Mouse (Mus musculus) heart, embryonic 12.5 days (tissue): ENCODE measurements around the gene Tef. TPM values are rescaled to one million over a fixed set of nuclear protein-coding genes. Genes with fewer than 3 reads are reported as not detected.
A peak's percentile ranks its signal among the peaks of the same experiment; 100 is the strongest.

Experiments used
- ATAC-seq: fragments of 200-750 bp; cut with Nextera tagmentation; 2 replicates; pipeline ENCODE4 v1.8.0; 2017; ENCODE audit warnings: moderate TSS enrichment, moderate library complexity; ENCODE audit not compliant: insufficient number of reproducible peaks, low FRiP score
- H3K27ac ChIP-seq: fragments of 300-500 bp; sonication (generic); 2 replicates; pipeline ENCODE4 v1.5.1; 2016; ENCODE audit warnings: mild to moderate bottlenecking, moderate library complexity; ENCODE audit not compliant: poor library complexity, severe bottlenecking
- H3K27me3 ChIP-seq: fragments of 300-500 bp; sonication (generic); replicated peaks from 2 replicates; pipeline ENCODE4 v1.6.1; 2016; ENCODE audit warnings: mild to moderate bottlenecking, moderate library complexity
- H3K36me3 ChIP-seq: fragments of 300-500 bp; sonication (generic); 2 replicates; pipeline ENCODE4 v1.6.1; 2016; ENCODE audit warnings: mild to moderate bottlenecking, moderate library complexity
- H3K4me1 ChIP-seq: fragments of 300-500 bp; sonication (generic); replicated peaks from 2 replicates; pipeline ENCODE4 v1.6.1; 2016; ENCODE audit warnings: mild to moderate bottlenecking
- H3K4me2 ChIP-seq: fragments of 300-500 bp; sonication (generic); 2 replicates; pipeline ENCODE4 v1.6.1; 2016; ENCODE audit warnings: mild to moderate bottlenecking, moderate library complexity
- H3K4me3 ChIP-seq: fragments of 300-500 bp; sonication (generic); 2 replicates; pipeline ENCODE4 v1.5.1; 2016; ENCODE audit warnings: mild to moderate bottlenecking
- H3K9ac ChIP-seq: fragments of 300-500 bp; sonication (generic); 2 replicates; pipeline ENCODE4 v1.6.1; 2016; ENCODE audit warnings: mild to moderate bottlenecking, moderate library complexity
- H3K9me3 ChIP-seq: fragments of 300-500 bp; sonication (generic); replicated peaks from 2 replicates; pipeline ENCODE4 v1.6.1; 2016; ENCODE audit warnings: mild to moderate bottlenecking, moderate library complexity
- WGBS: fragments of 180-500 bp; shearing (Covaris S2); methylation state at CpG from one replicate; pipeline ENCODE4 v1.1.7; 2016; 5-methylcytosine and 5-hydroxymethylcytosine counted together
- polyA plus RNA-seq: library from polyadenylated mRNA; unstranded; fragments of >200 nt; fragmentation: Nextera tagmentation; extraction: Ambion mirVana; gene quantifications from 2 replicates; pipeline ENCODE4 v1.2.1, GENCODE M21; 2016

Tef gene
- polyA plus RNA-seq, 1 experiment from 2014 or later, result 27.8 TPM

- WGBS, result under 1% methylated on average over 86 of the region's 89 CpGs
- Histone ChIP-seq H3K9ac (peak overlapping the region; percentile 81), H3K27me3 (no peaks in the 10 kb centered on the region), H3K4me1 (peaks cover 35% of the 10 kb centered on the region), H3K27ac (peak overlapping the region; percentile 82), H3K4me2 (peak overlapping the region; percentile 80), H3K4me3 (peak overlapping the region; percentile 65), H3K9me3 (no peaks in the 10 kb centered on the region), H3K36me3 (peaks cover 10% of the 10 kb centered on the region)
- ATAC-seq, result peak; percentile 97
Observed at GRCm38 (mm10) chr15:81810671-81811598, 8.7 kb downstream of the Tef start.

DNA sequence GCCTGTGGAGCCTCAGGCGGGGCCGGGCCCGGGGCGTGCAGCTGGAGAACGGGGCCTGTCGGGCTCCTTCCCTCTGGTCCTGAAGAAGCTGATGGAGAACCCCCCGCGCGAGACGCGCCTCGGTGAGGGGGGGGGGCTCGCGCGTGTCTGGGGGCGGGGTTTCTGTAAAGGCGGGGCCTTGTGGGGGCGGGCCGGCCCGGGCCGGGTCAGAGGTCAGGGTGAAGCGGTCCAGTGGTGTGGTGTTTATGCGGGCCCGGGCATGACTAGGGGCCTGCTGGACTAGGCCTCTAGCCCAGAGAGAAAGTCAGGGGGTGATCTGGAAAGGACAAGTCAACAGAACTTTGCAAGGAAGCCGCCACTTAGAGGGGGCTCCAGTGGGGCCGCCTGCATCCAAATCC is 9.4 kb downstream of the Tef start:
- peak; percentile 50 for ATAC-seq
- Histone ChIP-seq H3K36me3 (peaks cover 15% of the 10 kb centered on the region), H3K4me1 (peaks cover 29% of the 10 kb centered on the region), H3K9me3 (no peaks in the 10 kb centered on the region), H3K27ac (peak overlapping the region; percentile 60), H3K4me3 (peak overlapping the region; percentile 65), H3K9ac (peak overlapping the region; percentile 81), H3K4me2 (peak overlapping the region; percentile 80), H3K27me3 (no peaks in the 10 kb centered on the region)
- under 1% methylated on average over 25 of the region's 26 CpGs for WGBS

DNA sequence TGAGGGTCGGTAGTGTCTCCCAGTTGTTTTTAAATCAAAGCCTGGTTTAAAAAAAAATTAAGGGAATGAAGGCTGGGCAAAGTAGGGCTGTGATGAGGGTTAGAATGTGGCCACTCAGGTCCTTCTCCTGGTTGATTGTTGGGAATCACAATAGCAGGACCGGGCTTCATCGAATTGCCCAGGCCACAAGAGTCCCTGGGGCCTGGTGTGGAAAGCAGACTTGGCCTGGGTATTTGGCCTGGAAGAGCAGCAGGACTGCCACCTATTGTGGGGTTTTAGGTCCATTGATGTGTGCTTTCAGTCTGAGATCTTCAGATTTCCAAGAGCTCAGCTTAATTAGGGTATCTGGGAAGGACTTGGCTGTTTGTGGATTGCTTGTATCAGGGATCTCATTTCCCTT is 10.1 kb downstream of the Tef start:
- peak overlapping the region; percentile 65 for H3K4me3 ChIP-seq
- H3K9ac ChIP-seq, result peak overlapping the region; percentile 81
- 45% methylated on average over 3 of the region's 3 CpGs for WGBS
- H3K4me2 ChIP-seq, result peak overlapping the region; percentile 80
- no peaks in the 10 kb centered on the region for H3K27me3 ChIP-seq
- ATAC-seq, result no peak
- no peaks in the 10 kb centered on the region for H3K9me3 ChIP-seq
- H3K27ac ChIP-seq, result no peak overlapping the region
- peaks cover 27% of the 10 kb centered on the region for H3K4me1 ChIP-seq
- H3K36me3 ChIP-seq, result peaks cover 22% of the 10 kb centered on the region

DNA sequence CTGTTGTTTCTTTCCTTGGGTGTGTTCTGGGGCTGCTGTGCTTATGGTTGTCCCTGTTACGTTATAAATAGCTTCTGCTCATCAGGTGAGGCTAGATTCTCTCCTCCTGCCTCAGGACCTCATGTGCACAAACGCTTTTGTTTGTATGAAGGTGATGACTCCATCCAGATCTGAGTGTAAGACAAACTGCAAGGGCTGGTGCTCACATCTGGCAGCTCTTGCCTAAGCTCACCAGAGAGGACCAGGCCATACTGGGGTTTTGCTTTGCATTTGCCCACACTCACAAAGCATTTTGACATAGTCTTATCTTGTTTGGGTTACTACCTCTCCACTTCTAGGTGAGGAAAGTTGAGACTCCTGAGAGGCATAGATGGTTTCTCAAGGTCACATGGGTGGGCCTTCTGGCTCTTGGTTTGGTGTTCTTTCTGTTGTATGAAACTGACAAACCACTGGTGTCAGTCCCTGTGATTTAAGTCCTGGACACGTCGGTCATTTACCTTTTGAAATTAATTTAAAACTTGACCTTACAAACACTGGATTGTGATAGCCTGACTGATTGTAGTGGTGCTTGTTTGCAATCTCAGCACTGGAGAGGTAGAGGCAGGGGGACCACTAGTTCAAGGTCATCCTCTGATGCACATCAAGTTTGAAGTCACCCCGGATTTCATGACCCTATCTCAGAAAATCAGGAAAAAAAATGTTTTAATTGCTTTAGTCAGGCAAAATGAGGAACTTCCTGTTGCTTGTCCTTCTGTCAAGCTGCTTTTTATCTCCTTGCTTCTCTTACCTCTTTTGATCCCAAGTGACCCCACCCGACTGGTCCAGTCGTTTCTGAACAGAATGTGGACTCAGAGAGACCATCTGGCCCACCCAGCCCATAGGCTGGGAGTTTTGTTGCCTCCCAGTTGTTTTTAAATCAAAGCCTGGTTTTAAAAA is 10.7 kb downstream of the Tef start:
- H3K4me1 ChIP-seq, result peaks cover 27% of the 10 kb centered on the region

GRCm38 (mm10) chr15:81813986-81814705 is 11.9 kb downstream of the Tef start:
- H3K4me2 ChIP-seq, result no peak overlapping the region
- ATAC-seq, result no peak
- H3K4me1 ChIP-seq, result peaks cover 21% of the 10 kb centered on the region
- H3K4me3 ChIP-seq, result no peak overlapping the region
- no peaks in the 10 kb centered on the region for H3K27me3 ChIP-seq
- H3K9ac ChIP-seq, result no peak overlapping the region
- WGBS, result 72% methylated on average over 5 of the region's 5 CpGs
- H3K36me3 ChIP-seq, result peaks cover 36% of the 10 kb centered on the region
- H3K9me3 ChIP-seq, result no peaks in the 10 kb centered on the region
- H3K27ac ChIP-seq, result no peak overlapping the region

More for the DNA sequence above, 10.7 kb downstream of the Tef start:
- Histone ChIP-seq H3K27ac (no peak overlapping the region), H3K27me3 (no peaks in the 10 kb centered on the region), H3K9ac (peak overlapping the region; percentile 81; the same call in 1 of the 2 replicates), H3K9me3 (no peaks in the 10 kb centered on the region), H3K4me2 (peak overlapping the region; percentile 80), H3K36me3 (peaks cover 27% of the 10 kb centered on the region), H3K4me3 (no peak overlapping the region; the same call in 1 of the 2 replicates)
- 64% methylated on average over 7 of the region's 7 CpGs for WGBS
- ATAC-seq, result no peak

GRCm38 (mm10) chr15:81814716-81815370 is 12.6 kb downstream of the Tef start:
- H3K36me3 ChIP-seq, result peaks cover 43% of the 10 kb centered on the region
- H3K4me2 ChIP-seq, result no peak overlapping the region
- H3K4me1 ChIP-seq, result peaks cover 16% of the 10 kb centered on the region
- whole genome bisulfite sequencing, result 84% methylated on average over 12 of the region's 12 CpGs
- no peaks in the 10 kb centered on the region for H3K9me3 ChIP-seq
- no peak overlapping the region for H3K4me3 ChIP-seq
- no peak overlapping the region for H3K27ac ChIP-seq
- ATAC-seq, result no peak
- no peak overlapping the region for H3K9ac ChIP-seq
- no peaks in the 10 kb centered on the region for H3K27me3 ChIP-seq

DNA sequence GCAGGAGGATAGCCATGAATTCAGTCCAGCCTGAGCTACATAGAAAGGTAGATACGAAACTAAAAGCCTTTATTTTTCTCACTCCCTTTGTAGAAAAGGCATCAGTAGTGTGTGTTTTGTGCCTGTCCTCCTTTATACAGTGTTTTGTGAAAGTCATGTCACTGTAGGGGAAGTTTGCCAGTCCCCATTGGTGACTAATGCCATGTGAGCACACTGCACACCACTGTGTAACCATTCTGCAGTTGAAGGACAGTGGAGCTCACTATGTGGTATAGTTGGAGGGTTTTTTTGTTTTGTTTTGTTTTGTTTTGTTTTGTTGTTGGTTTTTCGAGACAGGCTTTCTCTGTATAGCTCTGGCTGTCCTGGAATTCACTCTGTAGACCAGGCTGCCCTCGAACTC is 16.2 kb downstream of the Tef start:
- WGBS, result 88% methylated on average over 3 of the region's 3 CpGs
- Histone ChIP-seq H3K4me1 (no peaks in the 10 kb centered on the region), H3K4me2 (no peak overlapping the region), H3K27ac (no peak overlapping the region), H3K36me3 (peaks cover 74% of the 10 kb centered on the region), H3K9ac (no peak overlapping the region), H3K4me3 (no peak overlapping the region), H3K27me3 (no peaks in the 10 kb centered on the region), H3K9me3 (no peaks in the 10 kb centered on the region)
- ATAC-seq, result no peak

DNA sequence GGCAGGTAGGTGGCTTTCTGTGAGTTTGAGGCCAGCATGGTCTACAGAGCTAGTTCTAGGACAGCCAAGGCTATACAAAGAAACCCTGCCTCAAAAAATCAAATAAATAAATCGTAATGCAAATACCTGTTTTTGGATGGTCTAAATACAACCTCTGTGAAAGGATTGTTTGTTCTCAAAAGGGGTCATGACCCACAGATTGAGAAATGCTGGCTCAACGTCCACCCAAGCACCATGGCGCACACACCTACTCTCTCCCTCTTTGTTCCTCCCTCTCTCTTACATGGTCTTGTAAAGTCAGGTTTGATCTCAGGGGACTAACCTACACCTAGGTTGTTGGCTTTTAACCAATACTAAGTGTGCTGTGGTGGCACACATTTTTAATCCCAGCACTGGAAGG is 20.4 kb downstream of the Tef start:
- Histone ChIP-seq H3K27me3 (no peaks in the 10 kb centered on the region), H3K4me1 (no peaks in the 10 kb centered on the region), H3K9me3 (no peaks in the 10 kb centered on the region), H3K4me3 (no peak overlapping the region), H3K36me3 (peaks cover 83% of the 10 kb centered on the region), H3K4me2 (no peak overlapping the region), H3K9ac (no peak overlapping the region), H3K27ac (no peak overlapping the region)
- ATAC-seq, result no peak
- WGBS, result 79% methylated on average over 3 of the region's 3 CpGs

- no peaks in the 10 kb centered on the region for H3K9me3 ChIP-seq
- peaks cover 2% of the 10 kb centered on the region; the same call in 1 of the 2 replicates for H3K4me1 ChIP-seq
- no peak for ATAC-seq
- no peak overlapping the region for H3K27ac ChIP-seq
- H3K27me3 ChIP-seq, result no peaks in the 10 kb centered on the region
- 88% methylated on average over 3 of the region's 3 CpGs for WGBS
- H3K4me3 ChIP-seq, result no peak overlapping the region
- peaks cover 68% of the 10 kb centered on the region for H3K36me3 ChIP-seq
- H3K9ac ChIP-seq, result no peak overlapping the region
- H3K4me2 ChIP-seq, result no peak overlapping the region
Observed at GRCm38 (mm10) chr15:81824832-81825231, 22.6 kb downstream of the Tef start.

- Histone ChIP-seq H3K27ac (no peak overlapping the region), H3K4me3 (no peak overlapping the region), H3K27me3 (no peaks in the 10 kb centered on the region), H3K36me3 (peaks cover 35% of the 10 kb centered on the region), H3K4me1 (peaks cover 6% of the 10 kb centered on the region; the same call in 1 of the 2 replicates), H3K4me2 (no peak overlapping the region), H3K9me3 (no peaks in the 10 kb centered on the region), H3K9ac (no peak overlapping the region)
- 70% methylated on average over 7 of the region's 7 CpGs for WGBS
- no peak for ATAC-seq
Observed at GRCm38 (mm10) chr15:81828426-81829207, 26.4 kb downstream of the Tef start.
